Mouse (Mus musculus) intestine, postnatal 0 days (tissue): ENCODE measurements at regions not wholly inside any gene's neighbourhood (a gene's known extent, or its start where the extent isn't known, plus 50 kb on each side); places are given as distances from the start of the nearest gene placed in this dataset.
"Not testable (repeated sequence)": the region's sequence is repeated elsewhere in the genome, so short reads cannot be mapped to it uniquely, and the experiment has no call there.

Source experiments
- ATAC-seq: fragments of 200-750 bp; cut with Nextera tagmentation; 2 replicates; pipeline ENCODE4 v1.8.0; 2017; ENCODE audit warnings: mild to moderate bottlenecking, moderate TSS enrichment, moderate library complexity
- H3K27ac ChIP-seq: fragments of 300-500 bp; sonication (generic); 2 replicates; pipeline ENCODE4 v1.5.1; 2014; ENCODE audit warnings: mild to moderate bottlenecking, low read depth, low read length, moderate library complexity
- H3K27me3 ChIP-seq: fragments of 300-500 bp; sonication (generic); replicated peaks from 2 replicates; pipeline ENCODE4 v1.6.1; 2014; ENCODE audit warnings: low read length, mixed read lengths; ENCODE audit not compliant: control insufficient read depth, insufficient read depth
- H3K36me3 ChIP-seq: fragments of 300-500 bp; sonication (generic); 2 replicates; pipeline ENCODE4 v1.6.1; 2014; ENCODE audit warnings: mild to moderate bottlenecking, moderate library complexity; ENCODE audit not compliant: control insufficient read depth, insufficient read depth
- H3K4me1 ChIP-seq: fragments of 300-500 bp; sonication (generic); replicated peaks from 2 replicates; pipeline ENCODE4 v1.6.1; 2014; ENCODE audit warnings: antibody characterized with exemption, low read length, mixed read lengths; ENCODE audit not compliant: control insufficient read depth, insufficient read depth
- H3K4me2 ChIP-seq: fragments of 300-500 bp; sonication (generic); replicated peaks from 2 replicates; pipeline ENCODE4 v1.6.1; 2014; ENCODE audit warnings: low read depth, mild to moderate bottlenecking, moderate library complexity
- H3K4me3 ChIP-seq: fragments of 300-500 bp; sonication (generic); 2 replicates; pipeline ENCODE4 v1.5.1; 2014; ENCODE audit warnings: low read depth, low read length
- H3K9ac ChIP-seq: fragments of 300-500 bp; sonication (generic); 2 replicates; pipeline ENCODE4 v1.6.1; 2014; ENCODE audit warnings: mild to moderate bottlenecking, low read depth, low read length
- H3K9me3 ChIP-seq: fragments of 300-500 bp; sonication (generic); 2 replicates; pipeline ENCODE4 v1.6.1; 2016; ENCODE audit warnings: mixed run types; ENCODE audit not compliant: control insufficient read depth
- CTCF ChIP-seq: sonication (generic); IDR thresholded peaks from 2 replicates; pipeline ENCODE4 v1.5.1; 2016; ENCODE audit warnings: low read depth, mild to moderate bottlenecking, control low read depth, antibody characterized with exemption, moderate library complexity
- WGBS: fragments of 180-500 bp; shearing (Covaris S2); extraction: QIAGEN DNeasy Blood & Tissue Kit; methylation state at CpG from one replicate; pipeline ENCODE4 v1.1.7; 2014; 5-methylcytosine and 5-hydroxymethylcytosine counted together

- Histone ChIP-seq H3K36me3 (no peaks in the 10 kb centered on the region), H3K27ac (no peak overlapping the region), H3K4me1 (no peaks in the 10 kb centered on the region), H3K27me3 (no peaks in the 10 kb centered on the region), H3K4me2 (no peak overlapping the region), H3K9ac (no peak overlapping the region), H3K4me3 (no peak overlapping the region), H3K9me3 (0 out of 2 replicates have a peak, but pooled peaks cover 3% of the 10 kb centered on the region)
- TF ChIP-seq CTCF = no peak
- 75% methylated on average over 2 of the region's 2 CpGs for WGBS
- ATAC-seq = no peak
Observed at GRCm38 (mm10) chr12:114391447-114391846, 847.7 kb downstream of the Adam6a start.

DNA sequence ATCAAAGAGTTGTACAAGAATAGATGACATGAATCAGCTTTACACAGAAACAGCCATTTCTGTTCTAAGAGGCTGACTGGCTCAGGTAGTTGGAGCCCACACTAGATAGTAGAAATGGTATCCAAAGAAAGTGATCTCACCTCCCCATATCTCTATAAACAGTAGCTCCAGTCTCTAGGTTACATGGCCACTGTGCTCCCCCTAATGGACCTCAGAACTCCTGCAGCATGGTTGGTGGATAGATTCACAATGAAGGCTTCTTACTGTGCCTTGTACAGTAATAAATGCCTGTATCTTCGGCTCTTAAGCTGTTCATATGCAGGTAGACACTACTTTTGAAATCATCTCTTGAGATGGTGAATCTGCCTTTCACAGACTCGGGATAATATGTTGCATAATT lies 862.5 kb downstream of the Adam6a start:
- WGBS = 44% methylated on average over 2 of the region's 2 CpGs
- Histone ChIP-seq H3K9me3 (no peaks in the 10 kb centered on the region), H3K9ac (no peak overlapping the region), H3K27ac (no peak overlapping the region), H3K36me3 (no peaks in the 10 kb centered on the region), H3K27me3 (no peaks in the 10 kb centered on the region), H3K4me3 (no peak overlapping the region), H3K4me1 (no peaks in the 10 kb centered on the region), H3K4me2 (no peak overlapping the region)
- no peak for TF ChIP-seq CTCF
- no peak for ATAC-seq

DNA sequence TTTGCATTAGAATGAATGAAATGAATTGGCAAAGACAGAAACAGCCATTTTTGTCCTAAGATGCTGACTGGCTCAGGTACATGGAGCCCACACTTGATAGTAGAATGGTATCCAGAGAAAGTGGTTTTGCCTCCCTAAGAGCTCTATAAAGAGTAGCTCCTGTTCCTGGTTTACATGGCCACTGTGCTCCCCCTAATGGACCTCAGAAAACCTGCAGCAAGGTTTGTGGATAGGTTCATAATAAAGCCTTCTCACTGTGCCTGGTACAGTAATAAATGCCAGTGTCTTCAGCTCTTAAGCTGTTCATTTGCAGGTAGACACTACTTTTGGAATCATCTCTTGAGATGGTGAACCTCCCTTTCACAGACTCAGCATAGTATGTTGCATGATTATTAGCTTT lies 890.8 kb downstream of the Adam6a start:
- no peak for TF ChIP-seq CTCF
- no peaks in the 10 kb centered on the region; the same call in 1 of the 2 replicates for H3K9me3 ChIP-seq
- no peak overlapping the region for H3K4me3 ChIP-seq
- no peaks in the 10 kb centered on the region for H3K4me1 ChIP-seq
- H3K27me3 ChIP-seq = no peaks in the 10 kb centered on the region
- no peak for ATAC-seq
- no peak overlapping the region for H3K4me2 ChIP-seq
- no peaks in the 10 kb centered on the region for H3K36me3 ChIP-seq
- H3K27ac ChIP-seq = no peak overlapping the region
- H3K9ac ChIP-seq = no peak overlapping the region

DNA sequence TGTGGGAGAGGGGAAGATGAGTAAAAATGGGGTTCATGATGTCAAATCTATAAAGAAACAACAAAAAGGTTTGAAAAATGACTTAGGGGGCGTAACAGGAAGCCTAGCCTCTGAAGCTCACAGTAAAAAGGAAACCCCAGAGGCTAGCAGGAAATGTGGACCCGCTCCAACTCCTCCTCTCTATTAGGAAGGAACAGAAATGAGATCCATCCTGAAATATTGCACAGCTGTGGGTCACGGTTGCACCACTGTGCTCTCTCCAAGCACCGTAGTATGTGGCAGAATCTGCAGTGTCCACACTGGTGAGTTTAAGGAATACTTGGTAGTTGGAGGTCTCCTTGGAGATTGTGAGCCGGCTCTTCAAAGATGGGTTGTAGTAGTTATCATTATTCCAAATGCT lies 918.3 kb downstream of the Adam6a start:
- ATAC-seq = no peak
- H3K27ac ChIP-seq = no peak overlapping the region
- 76% methylated on average over 5 of the region's 5 CpGs for WGBS
- no peak overlapping the region for H3K4me3 ChIP-seq
- no peaks in the 10 kb centered on the region for H3K36me3 ChIP-seq
- H3K9me3 ChIP-seq = no peaks in the 10 kb centered on the region
- no peak overlapping the region for H3K9ac ChIP-seq
- no peak for TF ChIP-seq CTCF
- H3K4me2 ChIP-seq = no peak overlapping the region
- no peaks in the 10 kb centered on the region for H3K27me3 ChIP-seq
- no peaks in the 10 kb centered on the region for H3K4me1 ChIP-seq

DNA sequence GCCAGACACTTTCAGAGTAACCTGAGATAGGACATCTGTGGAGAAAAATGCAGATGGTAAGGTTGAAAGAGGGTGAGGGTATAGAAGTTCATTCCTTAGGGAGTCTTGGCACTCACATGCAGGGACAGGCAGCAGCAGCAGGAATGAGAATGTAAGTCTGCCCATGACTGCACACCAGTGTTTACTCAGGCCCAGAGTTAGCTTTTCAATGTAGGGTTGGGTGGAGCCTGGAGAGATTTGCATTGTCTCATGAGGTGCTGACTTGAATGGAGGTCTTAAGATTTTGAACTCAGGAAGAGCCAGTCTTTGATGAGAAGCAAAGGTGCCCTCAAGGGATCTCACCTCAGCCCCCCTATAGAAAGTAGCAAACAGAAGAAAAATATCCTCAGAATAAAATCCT lies 918.9 kb downstream of the Adam6a start:
- H3K27ac ChIP-seq = no peak overlapping the region
- no peaks in the 10 kb centered on the region for H3K36me3 ChIP-seq
- H3K4me2 ChIP-seq = no peak overlapping the region
- H3K4me3 ChIP-seq = no peak overlapping the region
- ATAC-seq = no peak
- no peaks in the 10 kb centered on the region for H3K4me1 ChIP-seq
- H3K27me3 ChIP-seq = no peaks in the 10 kb centered on the region
- H3K9me3 ChIP-seq = no peaks in the 10 kb centered on the region
- H3K9ac ChIP-seq = no peak overlapping the region
- TF ChIP-seq CTCF = no peak

- Histone ChIP-seq H3K27me3 (no peaks in the 10 kb centered on the region), H3K36me3 (no peaks in the 10 kb centered on the region), H3K9ac (no peak overlapping the region), H3K4me2 (no peak overlapping the region), H3K4me3 (no peak overlapping the region), H3K4me1 (no peaks in the 10 kb centered on the region), H3K9me3 (no peaks in the 10 kb centered on the region), H3K27ac (no peak overlapping the region)
- TF ChIP-seq CTCF = no peak
- no peak for ATAC-seq
- WGBS = 86% methylated on average over 2 of the region's 2 CpGs
Observed at GRCm38 (mm10) chr12:114468857-114469256, 925.1 kb downstream of the Adam6a start.

DNA sequence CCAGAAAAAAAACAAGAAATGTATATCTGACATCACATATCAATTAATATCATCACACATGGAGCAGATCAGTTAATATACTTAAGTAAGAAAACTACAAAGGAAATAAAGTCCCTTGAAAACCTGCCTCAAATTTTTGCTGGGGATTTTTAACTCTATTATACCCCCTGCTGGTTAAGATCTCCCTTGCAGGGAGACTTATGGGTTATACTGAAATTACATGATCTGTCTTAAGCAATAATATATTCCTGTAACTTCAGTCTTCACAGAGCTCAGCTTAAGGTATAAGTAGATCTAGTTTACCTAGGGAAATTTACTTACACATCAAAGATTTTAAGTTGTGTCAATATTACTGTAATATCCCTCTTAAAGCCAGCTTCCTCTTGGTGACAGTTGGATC lies 929.0 kb downstream of the Adam6a start:
- H3K4me2 ChIP-seq, H3K27me3 ChIP-seq, ATAC-seq: not testable (repeated sequence)

More for the DNA sequence above, 929.0 kb downstream of the Adam6a start:
- H3K4me1 ChIP-seq, H3K9ac ChIP-seq, H3K9me3 ChIP-seq, H3K4me3 ChIP-seq, H3K36me3 ChIP-seq, H3K27ac ChIP-seq: not testable (repeated sequence)
